In the genomic region with DNA sequence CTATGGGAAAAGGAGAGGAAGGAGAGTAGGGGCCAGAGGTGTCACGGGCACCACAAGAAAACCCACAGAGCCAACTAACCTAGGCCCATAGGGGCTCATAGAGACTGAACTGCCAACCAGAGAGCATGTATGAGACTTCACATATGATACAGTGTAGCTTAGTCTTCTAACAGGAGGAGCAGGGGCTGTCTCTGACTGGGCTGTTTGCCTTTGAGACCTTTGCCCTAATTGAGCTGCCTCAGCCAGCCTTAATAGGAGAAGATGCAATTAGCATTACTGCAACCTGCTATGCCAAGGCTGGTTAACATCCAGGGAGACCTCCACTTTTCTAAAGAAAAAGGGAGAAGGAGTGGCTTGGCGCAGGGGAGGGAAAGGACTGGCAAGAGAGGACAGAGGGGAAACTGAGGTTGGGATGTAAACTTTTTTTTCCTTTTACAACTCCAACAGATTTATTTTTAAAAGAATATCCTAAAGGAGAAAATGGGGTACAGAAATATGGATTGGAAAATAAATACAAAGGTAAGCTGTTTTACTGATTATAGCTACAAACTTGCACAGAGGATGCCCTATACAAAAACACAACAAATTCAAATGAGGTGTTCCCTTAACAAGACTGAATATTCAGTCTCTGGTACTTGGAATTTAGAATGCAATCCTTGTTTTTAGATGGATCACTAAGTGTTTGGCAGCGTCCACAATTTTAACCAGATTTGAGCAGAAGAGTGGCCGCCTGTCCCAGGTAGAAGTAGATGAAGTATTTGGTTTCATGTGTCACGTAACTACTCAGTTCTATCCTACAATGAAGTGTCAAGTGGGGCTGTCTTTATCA, we compare ENCODE assay signal across 32 mouse cellular contexts.
A peak's percentile ranks its signal among the peaks of the same experiment; 100 is the strongest.
DNase-seq lines count a peak whose midpoint lies in the region; ATAC-seq lines count a peak whose summit lies in the region.
"Had no signal": no experiment of that assay in that cellular context is flagged by ENCODE, and none has a peak within 500 bp of the region (broad histone marks: within the 10 kb centered on the region; RNA-seq: fewer than 3 reads in every experiment).

No protein-coding gene starts in this region.

- H3K9me3 ChIP-seq in hindbrain, embryonic 13.5 days, result no peaks in the 10 kb centered on the region
- no peaks in the 10 kb centered on the region for H3K9me3 ChIP-seq in hindbrain, embryonic 12.5 days (replicated peaks)
- no peaks in the 10 kb centered on the region for H3K9me3 ChIP-seq in midbrain, embryonic 14.5 days (ENCODE audit: control insufficient read depth, low read length)
- no peaks in the 10 kb centered on the region for H3K9me3 ChIP-seq in midbrain, embryonic 10.5 days (replicated peaks)
- H3K9me3 ChIP-seq in intestine, embryonic 16.5 days (ENCODE audit: control insufficient read depth, low read length), result no peaks in the 10 kb centered on the region
- H3K9me3 ChIP-seq in neural tube, embryonic 15.5 days (replicated peaks), result no peaks in the 10 kb centered on the region
- H3K9me3 ChIP-seq: embryonic facial prominence, embryonic 12.5 days; limb, embryonic 10.5 days; limb, embryonic 15.5 days; liver, embryonic 13.5 days; midbrain, embryonic 12.5 days had no signal

- no peak overlapping the region for H3K4me3 ChIP-seq in hindbrain, embryonic 13.5 days
- no peak overlapping the region for H3K4me3 ChIP-seq in hindbrain, embryonic 12.5 days
- no peak overlapping the region for H3K4me3 ChIP-seq in midbrain, embryonic 14.5 days (replicated peaks; ENCODE audit: low read depth, low read length)
- no peak overlapping the region for H3K4me3 ChIP-seq in midbrain, embryonic 10.5 days
- H3K4me3 ChIP-seq in intestine, embryonic 16.5 days (ENCODE audit: low read length), result no peak overlapping the region
- H3K4me3 ChIP-seq in neural tube, embryonic 15.5 days (replicated peaks), result no peak overlapping the region
- H3K4me3 ChIP-seq: embryonic facial prominence, embryonic 12.5 days; limb, embryonic 10.5 days; limb, embryonic 15.5 days; liver, embryonic 13.5 days; midbrain, embryonic 12.5 days; myocyte had no signal

- 0 out of 2 replicates have a peak, but pooled peaks have one; percentile 33 for ATAC-seq in hindbrain, embryonic 13.5 days (ENCODE audit: low FRiP score)
- no peak for ATAC-seq in hindbrain, embryonic 12.5 days (ENCODE audit: low FRiP score)
- ATAC-seq in midbrain, embryonic 14.5 days (ENCODE audit: low FRiP score, low TSS enrichment), result peak; percentile 4; the same call in 1 of the 2 replicates
- ATAC-seq in intestine, embryonic 16.5 days, result peak; percentile 59; the same call in 1 of the 2 replicates
- ATAC-seq in neural tube, embryonic 15.5 days (ENCODE audit: low FRiP score), result peak; percentile 65
- ATAC-seq: CD4-positive, CD25-positive, alpha-beta regulatory T cell, adult 4 months; inflammation-experienced regulatory T-cells, adult 6 months; lung, postnatal 0 days had no signal

- DNase-seq in midbrain, embryonic 14.5 days, result no peak
- DNase-seq in midbrain, embryonic 10.5 days (ENCODE audit: low spot score), result no peak
- DNase-seq in kidney, postnatal 4 days, result no peak
- DNase-seq: adrenal gland, postnatal 14 days; cerebellum, adult 11-12 months; cerebellum, adult 9-11 months; embryo, embryonic 11 days; gastrocnemius, postnatal 25 days; heart, adult 11 months; heart, postnatal 36 days; kidney, adult 8-10 months; layer of hippocampus, postnatal 36 days; liver, embryonic 13.5 days; lung, adult 18-20 months; right cerebral cortex, postnatal 4 days; thymus, adult 18-20 months; thymus, postnatal 25 days had no signal

- no peak overlapping the region for H3K4me2 ChIP-seq in hindbrain, embryonic 13.5 days
- H3K4me2 ChIP-seq in hindbrain, embryonic 12.5 days (replicated peaks), result no peak overlapping the region
- no peak overlapping the region for H3K4me2 ChIP-seq in midbrain, embryonic 14.5 days (ENCODE audit: low read length)
- no peak overlapping the region for H3K4me2 ChIP-seq in intestine, embryonic 16.5 days (ENCODE audit: low read depth, low read length)
- no peak overlapping the region for H3K4me2 ChIP-seq in neural tube, embryonic 15.5 days
- H3K4me2 ChIP-seq: embryonic facial prominence, embryonic 12.5 days; heart, embryonic 11.5 days; limb, embryonic 15.5 days; liver, embryonic 13.5 days; midbrain, embryonic 12.5 days had no signal

- WGBS in hindbrain, embryonic 13.5 days, result 88% methylated on average over 5 of the region's 5 CpGs
- 94% methylated on average over 5 of the region's 5 CpGs for WGBS in hindbrain, embryonic 12.5 days
- 89% methylated on average over 5 of the region's 5 CpGs for WGBS in midbrain, embryonic 14.5 days
- WGBS in midbrain, embryonic 10.5 days, result 89% methylated on average over 5 of the region's 5 CpGs
- 93% methylated on average over 5 of the region's 5 CpGs for WGBS in intestine, embryonic 16.5 days
- 82% methylated on average over 5 of the region's 5 CpGs for WGBS in neural tube, embryonic 15.5 days

- H3K9ac ChIP-seq in hindbrain, embryonic 13.5 days, result no peak overlapping the region
- no peak overlapping the region for H3K9ac ChIP-seq in hindbrain, embryonic 12.5 days
- H3K9ac ChIP-seq in midbrain, embryonic 14.5 days (replicated peaks; ENCODE audit: low read length), result no peak overlapping the region
- H3K9ac ChIP-seq in intestine, embryonic 16.5 days (ENCODE audit: low read depth, low read length), result no peak overlapping the region
- H3K9ac ChIP-seq in neural tube, embryonic 15.5 days (replicated peaks), result no peak overlapping the region
- H3K9ac ChIP-seq: embryonic facial prominence, embryonic 12.5 days; limb, embryonic 15.5 days; liver, embryonic 13.5 days; midbrain, embryonic 12.5 days had no signal

- no peaks in the 10 kb centered on the region for H3K27me3 ChIP-seq in hindbrain, embryonic 13.5 days
- no peaks in the 10 kb centered on the region for H3K27me3 ChIP-seq in hindbrain, embryonic 12.5 days
- H3K27me3 ChIP-seq in midbrain, embryonic 14.5 days (ENCODE audit: control insufficient read depth, insufficient read depth, low read length), result no peaks in the 10 kb centered on the region
- H3K27me3 ChIP-seq in midbrain, embryonic 10.5 days (ENCODE audit: low read depth, poor library complexity, severe bottlenecking), result no peaks in the 10 kb centered on the region
- H3K27me3 ChIP-seq in intestine, embryonic 16.5 days (replicated peaks; ENCODE audit: control insufficient read depth, insufficient read depth, low read length), result no peaks in the 10 kb centered on the region
- no peaks in the 10 kb centered on the region for H3K27me3 ChIP-seq in neural tube, embryonic 15.5 days (replicated peaks)
- H3K27me3 ChIP-seq: embryonic facial prominence, embryonic 12.5 days; limb, embryonic 15.5 days; liver, embryonic 13.5 days; midbrain, embryonic 12.5 days had no signal

- no peaks in the 10 kb centered on the region for H3K4me1 ChIP-seq in hindbrain, embryonic 13.5 days (replicated peaks)
- H3K4me1 ChIP-seq in hindbrain, embryonic 12.5 days, result no peaks in the 10 kb centered on the region
- no peaks in the 10 kb centered on the region for H3K4me1 ChIP-seq in midbrain, embryonic 14.5 days (ENCODE audit: control insufficient read depth, insufficient read depth, low read length)
- H3K4me1 ChIP-seq in midbrain, embryonic 10.5 days, result no peaks in the 10 kb centered on the region
- H3K4me1 ChIP-seq in intestine, embryonic 16.5 days (ENCODE audit: control insufficient read depth, insufficient read depth, low read length), result no peaks in the 10 kb centered on the region
- no peaks in the 10 kb centered on the region for H3K4me1 ChIP-seq in neural tube, embryonic 15.5 days
- H3K4me1 ChIP-seq: embryonic facial prominence, embryonic 12.5 days; limb, embryonic 10.5 days; limb, embryonic 15.5 days; liver, embryonic 13.5 days; midbrain, embryonic 12.5 days had no signal

- 0 out of 2 replicates have a peak overlapping the region, but pooled peaks have one; percentile 8 for H3K27ac ChIP-seq in hindbrain, embryonic 13.5 days
- H3K27ac ChIP-seq in hindbrain, embryonic 12.5 days, result no peak overlapping the region
- H3K27ac ChIP-seq in midbrain, embryonic 14.5 days (replicated peaks; ENCODE audit: low read depth, low read length), result no peak overlapping the region
- no peak overlapping the region for H3K27ac ChIP-seq in midbrain, embryonic 10.5 days (replicated peaks)
- H3K27ac ChIP-seq in intestine, embryonic 16.5 days (ENCODE audit: low read length), result no peak overlapping the region
- H3K27ac ChIP-seq in neural tube, embryonic 15.5 days (replicated peaks), result peak overlapping the region; percentile 33; the same call in 1 of the 2 replicates
- H3K27ac ChIP-seq: embryonic facial prominence, embryonic 12.5 days; kidney, postnatal 0 days; limb, embryonic 10.5 days; limb, embryonic 15.5 days; liver, embryonic 13.5 days; midbrain, embryonic 12.5 days; stomach, postnatal 0 days had no signal

- no peaks in the 10 kb centered on the region for H3K36me3 ChIP-seq in hindbrain, embryonic 13.5 days
- H3K36me3 ChIP-seq in hindbrain, embryonic 12.5 days, result no peaks in the 10 kb centered on the region
- no peaks in the 10 kb centered on the region for H3K36me3 ChIP-seq in midbrain, embryonic 14.5 days (ENCODE audit: control insufficient read depth, insufficient read depth, low read length)
- H3K36me3 ChIP-seq in midbrain, embryonic 10.5 days, result no peaks in the 10 kb centered on the region
- H3K36me3 ChIP-seq in intestine, embryonic 16.5 days (ENCODE audit: control insufficient read depth, insufficient read depth, low read length), result no peaks in the 10 kb centered on the region
- H3K36me3 ChIP-seq in neural tube, embryonic 15.5 days, result no peaks in the 10 kb centered on the region
- H3K36me3 ChIP-seq: embryonic facial prominence, embryonic 12.5 days; limb, embryonic 10.5 days; limb, embryonic 15.5 days; liver, embryonic 13.5 days; midbrain, embryonic 12.5 days had no signal

Comparison
In these comparisons a context has a peak if more than half of its experiments do, and no peak if none do; other contexts are left out.
1. H3K27ac ChIP-seq: peak in hindbrain, embryonic 13.5 days (single experiment) and neural tube, embryonic 15.5 days (single experiment); none in hindbrain, embryonic 12.5 days (single experiment), midbrain, embryonic 14.5 days (single experiment), midbrain, embryonic 10.5 days (single experiment) and intestine, embryonic 16.5 days (single experiment).